Mouse (Mus musculus): ENCODE data around the gene Asic2.

DNA sequence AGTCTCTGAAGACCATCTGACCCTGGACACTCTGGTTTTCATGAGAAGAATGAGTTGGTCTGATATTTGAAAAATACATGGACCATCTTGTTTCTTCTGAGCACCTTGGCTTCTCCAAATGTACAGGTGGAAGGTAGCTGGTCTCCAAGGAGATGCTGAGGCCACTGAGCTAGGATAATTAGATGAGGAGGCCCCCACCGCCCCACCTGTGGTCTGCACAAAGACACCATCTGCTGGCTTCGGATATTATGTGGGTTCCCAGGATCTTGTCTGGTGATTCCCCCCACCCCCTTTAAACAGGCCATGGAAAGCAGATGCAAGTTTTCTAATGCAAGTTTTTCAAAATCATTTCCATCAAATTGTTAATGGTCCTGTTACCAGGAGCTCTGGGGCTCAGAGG is 856.6 kb downstream of the Asic2 start:
- no peak for TF ChIP-seq GATA1 (IDR thresholded peaks at IDR 0.05; ENCODE audit: low read length)
- no peak for TF ChIP-seq TAL1 (IDR thresholded peaks at IDR 0.05; ENCODE audit: low read length)
